Mouse (Mus musculus) limb, embryonic 11.5 days (tissue): ENCODE data around the gene Cs. TPM values are rescaled to one million over a fixed set of nuclear protein-coding genes. Genes with fewer than 3 reads are reported as not detected.

Experiments used
- ATAC-seq: fragments of 200-750 bp; cut with Nextera tagmentation; 2 replicates; pipeline ENCODE4 v1.8.0; 2017; ENCODE audit warnings: low read depth; ENCODE audit not compliant: insufficient number of reproducible peaks, low FRiP score, low TSS enrichment
- DNase-seq: peaks from one replicate; pipeline ENCODE4 v3.0.0-alpha.2; 2015; ENCODE audit warnings: low spot score
- H3K27ac ChIP-seq: fragments of 300-500 bp; sonication (generic); replicated peaks from 2 replicates; pipeline ENCODE4 v1.5.1; 2014; ENCODE audit warnings: low read depth, mild to moderate bottlenecking, low read length
- H3K27me3 ChIP-seq: fragments of 300-500 bp; sonication (generic); 2 replicates; pipeline ENCODE4 v1.6.1; 2014; ENCODE audit warnings: mild to moderate bottlenecking, low read length, mixed read lengths; ENCODE audit not compliant: control insufficient read depth, insufficient read depth
- H3K36me3 ChIP-seq: fragments of 300-500 bp; sonication (generic); 2 replicates; pipeline ENCODE4 v1.6.1; 2014; ENCODE audit warnings: mild to moderate bottlenecking, low read length, moderate library complexity, mixed read lengths; ENCODE audit not compliant: control insufficient read depth, insufficient read depth
- H3K4me1 ChIP-seq: fragments of 300-500 bp; sonication (generic); 2 replicates; pipeline ENCODE4 v1.6.1; 2014; ENCODE audit warnings: low read length, mixed read lengths; ENCODE audit not compliant: control insufficient read depth, insufficient read depth
- H3K4me2 ChIP-seq: fragments of 300-500 bp; sonication (generic); 2 replicates; pipeline ENCODE4 v1.6.1; 2014; ENCODE audit warnings: low read depth, mild to moderate bottlenecking, moderate library complexity; ENCODE audit not compliant: severe bottlenecking
- H3K4me3 ChIP-seq: fragments of 300-500 bp; sonication (generic); 2 replicates; pipeline ENCODE4 v1.5.1; 2014; ENCODE audit warnings: low read depth, low read length
- H3K9ac ChIP-seq: fragments of 300-500 bp; sonication (generic); 2 replicates; pipeline ENCODE4 v1.6.1; 2014; ENCODE audit warnings: mild to moderate bottlenecking, low read length
- H3K9me3 ChIP-seq: fragments of 300-500 bp; sonication (generic); 2 replicates; pipeline ENCODE4 v1.6.1; 2016; ENCODE audit warnings: low read length; ENCODE audit not compliant: control insufficient read depth
- WGBS: fragments of 180-500 bp; shearing (Covaris S2); extraction: QIAGEN DNeasy Blood & Tissue Kit; methylation state at CpG from one replicate; pipeline ENCODE4 v1.1.7; 2014; 5-methylcytosine and 5-hydroxymethylcytosine counted together
- polyA plus RNA-seq: library from polyadenylated mRNA; unstranded; fragments of >200 nt; fragmentation: Nextera tagmentation; extraction: Ambion mirVana; gene quantifications from 2 replicates; pipeline ENCODE4 v1.2.1, GENCODE M21; 2014

The Cs gene
- polyA plus RNA-seq, 1 experiment from 2014 or later, result 231 TPM

- no peak overlapping the region for H3K9ac ChIP-seq
- no peak overlapping the region for H3K4me3 ChIP-seq
- peaks cover 5% of the 10 kb centered on the region; the same call in 1 of the 2 replicates for H3K4me1 ChIP-seq
- no peak for DNase-seq
- H3K4me2 ChIP-seq, result no peak overlapping the region
- H3K9me3 ChIP-seq, result no peaks in the 10 kb centered on the region
- no peak for ATAC-seq
- no peak overlapping the region for H3K27ac ChIP-seq
- H3K36me3 ChIP-seq, result no peaks in the 10 kb centered on the region; the same call in 1 of the 2 replicates
- 25% methylated on average over 5 of the region's 5 CpGs for WGBS
- no peaks in the 10 kb centered on the region for H3K27me3 ChIP-seq
Observed at GRCm38 (mm10) chr10:128400338-128400737, 62.8 kb downstream of the Cs start.

- Histone ChIP-seq H3K4me3 (no peak within 1 kb of the TSS), H3K9me3 (no peaks in the 10 kb centered on the region), H3K36me3 (peaks cover 3% of the 10 kb centered on the region), H3K9ac (no peak within 1 kb of the TSS), H3K27me3 (no peaks in the 10 kb centered on the region), H3K27ac (no peak within 1 kb of the TSS), H3K4me1 (peaks cover 5% of the 10 kb centered on the region; the same call in 1 of the 2 replicates), H3K4me2 (no peak within 1 kb of the TSS)
- ATAC-seq, result no peak
- 26% methylated on average over 2 of the region's 2 CpGs for WGBS
- no peak for DNase-seq
Observed at GRCm38 (mm10) chr10:128401056-128401455, 63.5 kb downstream of the Cs start, which contains the start of gene Slc39a5. TSS of gene Slc39a5 (minus strand) at chr10:128401229.

GRCm38 (mm10) chr10:128401638-128402037 lies 64.1 kb downstream of the Cs start:
- no peak overlapping the region for H3K4me3 ChIP-seq
- H3K4me1 ChIP-seq, result peaks cover 5% of the 10 kb centered on the region; the same call in 1 of the 2 replicates
- H3K27me3 ChIP-seq, result no peaks in the 10 kb centered on the region
- ATAC-seq (no peak), DNase-seq (no peak)
- no peak overlapping the region for H3K4me2 ChIP-seq
- peaks cover 3% of the 10 kb centered on the region for H3K36me3 ChIP-seq
- H3K9ac ChIP-seq, result no peak overlapping the region
- H3K27ac ChIP-seq, result no peak overlapping the region
- 75% methylated on average over 9 of the region's 9 CpGs for WGBS
- no peaks in the 10 kb centered on the region for H3K9me3 ChIP-seq

GRCm38 (mm10) chr10:128403931-128404330 lies 66.4 kb downstream of the Cs start:
- Histone ChIP-seq H3K27ac (no peak overlapping the region), H3K4me3 (no peak overlapping the region), H3K27me3 (no peaks in the 10 kb centered on the region), H3K4me1 (peaks cover 5% of the 10 kb centered on the region), H3K9ac (no peak overlapping the region), H3K36me3 (peaks cover 3% of the 10 kb centered on the region; the same call in 1 of the 2 replicates), H3K4me2 (no peak overlapping the region), H3K9me3 (no peaks in the 10 kb centered on the region)
- DNase-seq, result no peak
- no peak for ATAC-seq
- WGBS, result 93% methylated on average over 7 of the region's 7 CpGs

GRCm38 (mm10) chr10:128408591-128409535 lies 71.3 kb downstream of the Cs start:
- no peak for ATAC-seq
- WGBS, result 21% methylated on average over 35 of the region's 35 CpGs

GRCm38 (mm10) chr10:128409692-128410559 lies 72.4 kb downstream of the Cs start:
- H3K4me3 ChIP-seq, result peak overlapping the region; percentile 62
- DNase-seq (peak; percentile 97), ATAC-seq (peak; percentile 87)
- H3K4me1 ChIP-seq, result peaks cover 15% of the 10 kb centered on the region
- H3K9me3 ChIP-seq, result no peaks in the 10 kb centered on the region
- peak overlapping the region; percentile 86 for H3K4me2 ChIP-seq
- H3K9ac ChIP-seq, result peak overlapping the region; percentile 68; the same call in 1 of the 2 replicates
- WGBS, result 7% methylated on average over 36 of the region's 36 CpGs
- H3K27ac ChIP-seq, result peak overlapping the region; percentile 43; the same call in 1 of the 2 replicates
- no peaks in the 10 kb centered on the region for H3K27me3 ChIP-seq
- H3K36me3 ChIP-seq, result peaks cover 5% of the 10 kb centered on the region; the same call in 1 of the 2 replicates

More at GRCm38 (mm10) chr10:128408591-128409535, 71.3 kb downstream of the Cs start:
- peak overlapping the region; percentile 85 for H3K4me2 ChIP-seq
- H3K27ac ChIP-seq, result no peak overlapping the region
- peak; percentile 35 for DNase-seq
- H3K36me3 ChIP-seq, result peaks cover 3% of the 10 kb centered on the region; the same call in 1 of the 2 replicates
- H3K27me3 ChIP-seq, result no peaks in the 10 kb centered on the region
- H3K9me3 ChIP-seq, result no peaks in the 10 kb centered on the region
- peaks cover 15% of the 10 kb centered on the region for H3K4me1 ChIP-seq
- H3K4me3 ChIP-seq, result peak overlapping the region; percentile 62
- peak overlapping the region; percentile 68 for H3K9ac ChIP-seq

GRCm38 (mm10) chr10:128410560-128410845 lies 73.0 kb downstream of the Cs start:
- whole genome bisulfite sequencing, result 17% methylated on average over 4 of the region's 4 CpGs
- no peak for DNase-seq
- H3K27me3 ChIP-seq, result no peaks in the 10 kb centered on the region
- no peaks in the 10 kb centered on the region for H3K9me3 ChIP-seq
- peak overlapping the region; percentile 86 for H3K4me2 ChIP-seq
- peaks cover 8% of the 10 kb centered on the region; the same call in 1 of the 2 replicates for H3K36me3 ChIP-seq
- ATAC-seq, result no peak
- no peak overlapping the region for H3K9ac ChIP-seq
- peaks cover 15% of the 10 kb centered on the region for H3K4me1 ChIP-seq
- H3K4me3 ChIP-seq, result peak overlapping the region; percentile 91
- peak overlapping the region; percentile 43; the same call in 1 of the 2 replicates for H3K27ac ChIP-seq
